Mouse (Mus musculus): ENCODE results near the gene Vinac1.

- no peak for TF ChIP-seq CTCF (IDR thresholded peaks at IDR 0.05; ENCODE audit: borderline replicate concordance, extremely low read depth, insufficient read depth, insufficient read length)
- no peak for TF ChIP-seq POLR2A (IDR thresholded peaks at IDR 0.05; ENCODE audit: borderline replicate concordance, extremely low read depth, insufficient read depth, insufficient read length, poor library complexity, severe bottlenecking)
These were observed 44.8 kb upstream of the Vinac1 start for GRCm38 (mm10) chr2:129092810-129093209.

All from brain, embryonic 14.5 days (tissue).